Mouse (Mus musculus) ES-Bruce4 (cell line): ENCODE results near the gene Maml3.

ENCODE experiments used
- CTCF ChIP-seq: IDR thresholded peaks from one replicate; pipeline ENCODE4 v1.8.1; 2011; ENCODE audit warnings: low read depth, low read length
- POLR2A ChIP-seq: IDR thresholded peaks from one replicate; pipeline ENCODE4 v1.8.1; 2011; ENCODE audit warnings: low read length; ENCODE audit not compliant: insufficient read depth

- TF ChIP-seq CTCF (no peak), POLR2A (no peak)
These were observed 4.0 kb downstream of the Maml3 start for GRCm38 (mm10) chr3:52100926-52101325.
